Mouse (Mus musculus) megakaryocyte, embryonic 14.5 days (primary cell): ENCODE results near the gene Cpd. TPM values are rescaled to one million over a fixed set of nuclear protein-coding genes. Genes with fewer than 3 reads are reported as not detected.

Source experiments
- H3K27me3 ChIP-seq: replicated peaks from 2 replicates; pipeline ENCODE3; 2012; ENCODE audit warnings: inconsistent platforms
- H3K36me3 ChIP-seq: replicated peaks from 2 replicates; pipeline ENCODE3; 2012; ENCODE audit warnings: low read length, inconsistent platforms, mixed read lengths
- H3K4me1 ChIP-seq: 2 replicates; pipeline ENCODE4 v1.6.1; 2012; ENCODE audit warnings: inconsistent platforms
- H3K4me3 ChIP-seq: replicated peaks from 2 replicates; pipeline ENCODE3; 2012; ENCODE audit warnings: moderate library complexity, mild to moderate bottlenecking, inconsistent platforms
- H3K9me3 ChIP-seq: 2 replicates; pipeline ENCODE4 v1.6.1; 2012; ENCODE audit warnings: inconsistent platforms
- FLI1 ChIP-seq: IDR thresholded peaks from 2 replicates; pipeline ENCODE4 v1.6.1; 2012; ENCODE audit warnings: low read length, inconsistent platforms, mixed read lengths
- GATA1 ChIP-seq: IDR thresholded peaks from 3 replicates; pipeline ENCODE4 v1.6.1; 2012; ENCODE audit warnings: mixed read lengths, low read length, inconsistent platforms, borderline replicate concordance
- polyA plus RNA-seq: library from polyadenylated mRNA; stranded (reverse); fragments of >175 nt; gene quantifications from 2 replicates; pipeline ENCODE4 v1.2.3, GENCODE M21; 2012; ENCODE audit warnings: low replicate concordance; ENCODE audit not compliant: insufficient read depth

Cpd gene
- polyA plus RNA-seq, 1 experiment = 1.0 TPM

DNA sequence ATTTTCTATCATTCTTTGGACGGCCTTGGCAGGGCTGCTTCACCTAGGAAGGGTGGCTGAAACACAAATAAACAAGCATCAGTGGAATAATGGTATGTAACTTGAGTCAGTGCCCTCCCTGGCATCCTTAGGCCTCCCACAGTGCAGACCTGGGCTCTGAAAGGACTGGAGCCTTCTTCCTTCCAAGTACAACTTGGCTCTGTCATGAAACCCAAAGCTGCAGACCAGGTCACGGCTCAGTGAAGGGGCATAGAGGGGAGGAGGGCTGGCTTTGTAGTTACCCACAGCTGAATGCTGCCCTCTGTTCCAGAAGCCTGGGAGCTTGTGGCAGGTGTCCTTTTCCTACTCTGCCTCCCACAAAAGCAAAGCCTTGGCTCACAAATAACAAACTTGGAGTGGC, 2.8 kb upstream of the Cpd start:
- Histone ChIP-seq H3K4me3 (no peak overlapping the region), H3K9me3 (peaks cover 19% of the 10 kb centered on the region), H3K27me3 (peaks cover 12% of the 10 kb centered on the region), H3K36me3 (no peaks in the 10 kb centered on the region), H3K4me1 (peaks cover 22% of the 10 kb centered on the region)
- no peak for TF ChIP-seq GATA1
- no peak for TF ChIP-seq FLI1

DNA sequence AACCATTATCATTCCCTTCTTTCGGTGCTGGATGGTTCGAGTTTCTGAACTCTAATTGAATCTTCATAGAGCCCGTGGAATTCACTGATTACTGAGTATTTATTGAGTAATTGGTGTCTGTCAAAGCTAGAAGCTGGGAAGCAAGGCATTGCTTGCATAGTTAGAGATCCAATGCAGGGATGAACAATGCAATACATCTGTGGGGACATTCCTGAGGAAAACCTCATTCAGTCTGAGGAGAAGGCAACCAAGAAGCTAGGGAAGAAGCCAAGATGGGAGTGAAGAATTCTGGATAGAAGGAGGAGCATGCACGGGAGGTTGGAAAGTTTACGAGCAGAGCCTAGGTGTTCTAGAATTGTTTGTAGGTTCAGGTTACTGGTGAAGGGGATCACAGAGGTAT, 1.3 kb upstream of the Cpd start:
- Histone ChIP-seq H3K4me1 (peaks cover 26% of the 10 kb centered on the region), H3K27me3 (peaks cover 12% of the 10 kb centered on the region), H3K36me3 (no peaks in the 10 kb centered on the region), H3K4me3 (no peak overlapping the region), H3K9me3 (peaks cover 19% of the 10 kb centered on the region)
- TF ChIP-seq GATA1 (no peak), FLI1 (no peak)

DNA sequence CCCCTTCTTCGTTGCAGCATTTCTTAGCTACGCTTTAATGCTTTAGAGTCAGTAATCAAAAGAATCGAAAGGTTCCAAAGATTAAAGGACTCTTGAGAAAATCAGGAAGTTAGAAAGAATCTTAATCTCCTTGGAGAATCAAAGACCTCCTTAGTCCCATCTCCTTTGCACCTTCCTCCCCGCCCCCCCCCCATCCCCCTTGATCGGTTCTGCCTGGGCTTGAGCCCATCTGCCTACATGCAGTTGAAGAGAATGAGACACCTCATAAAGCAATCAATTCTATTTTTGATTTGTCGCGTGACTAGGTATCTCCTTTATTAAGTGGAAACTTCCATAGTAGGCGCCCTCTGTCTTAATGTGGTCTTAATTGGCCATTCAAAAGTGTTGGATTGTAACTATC, 536 bp upstream of the Cpd start:
- peaks cover 26% of the 10 kb centered on the region for H3K4me1 ChIP-seq
- H3K4me3 ChIP-seq = peak overlapping the region; percentile 98
- no peak for TF ChIP-seq GATA1
- no peak for TF ChIP-seq FLI1
- H3K9me3 ChIP-seq = peaks cover 19% of the 10 kb centered on the region
- no peaks in the 10 kb centered on the region for H3K36me3 ChIP-seq
- H3K27me3 ChIP-seq = peaks cover 12% of the 10 kb centered on the region

DNA sequence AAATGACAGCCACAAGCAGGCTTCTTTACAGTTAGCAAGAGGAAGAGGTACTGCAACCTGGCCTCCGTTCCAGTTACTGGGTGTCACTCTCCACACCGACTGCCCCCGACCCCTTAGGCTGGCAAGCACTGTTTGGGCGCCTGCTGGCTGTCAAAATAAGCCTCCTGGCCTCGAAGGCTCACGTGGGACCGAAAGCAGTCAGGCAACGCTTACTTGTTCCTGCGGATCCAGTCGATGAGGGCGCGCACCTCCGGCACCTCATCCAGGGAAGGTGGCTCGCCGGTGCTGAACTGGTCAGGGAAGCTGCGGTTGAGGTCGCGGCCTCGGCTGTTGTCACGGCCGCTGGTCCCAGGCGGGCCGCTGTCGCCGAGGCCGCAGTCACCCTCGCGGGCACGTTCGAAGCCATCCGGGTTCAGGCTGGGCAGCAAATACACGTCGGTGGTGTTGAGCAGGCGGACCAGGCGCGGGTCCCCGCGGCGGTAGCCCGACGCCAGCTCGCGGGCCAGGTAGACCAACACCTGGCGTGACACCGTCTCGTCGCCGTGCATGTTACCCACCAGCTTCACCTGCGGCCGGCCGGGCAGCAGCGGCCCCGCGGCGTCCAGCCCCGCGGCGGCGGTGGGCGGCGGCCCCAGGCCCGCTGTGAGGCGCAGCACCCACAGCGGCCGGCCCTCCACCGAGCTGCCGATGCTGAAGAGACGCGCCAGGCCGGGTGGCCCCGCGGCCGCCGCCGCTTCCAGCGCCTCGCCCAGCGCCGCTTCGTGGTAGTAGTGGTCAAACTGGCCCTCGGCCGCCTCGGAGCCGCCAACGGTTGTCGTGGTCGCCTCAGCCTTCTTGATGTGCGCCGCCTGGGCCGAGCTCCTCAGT, 574 bp downstream of the Cpd start:
- peaks cover 15% of the 10 kb centered on the region for H3K9me3 ChIP-seq
- peak overlapping the region; percentile 98 for H3K4me3 ChIP-seq
- no peak for TF ChIP-seq FLI1
- no peak for TF ChIP-seq GATA1
- H3K36me3 ChIP-seq = no peaks in the 10 kb centered on the region
- peaks cover 26% of the 10 kb centered on the region for H3K4me1 ChIP-seq
- H3K27me3 ChIP-seq = peaks cover 12% of the 10 kb centered on the region

DNA sequence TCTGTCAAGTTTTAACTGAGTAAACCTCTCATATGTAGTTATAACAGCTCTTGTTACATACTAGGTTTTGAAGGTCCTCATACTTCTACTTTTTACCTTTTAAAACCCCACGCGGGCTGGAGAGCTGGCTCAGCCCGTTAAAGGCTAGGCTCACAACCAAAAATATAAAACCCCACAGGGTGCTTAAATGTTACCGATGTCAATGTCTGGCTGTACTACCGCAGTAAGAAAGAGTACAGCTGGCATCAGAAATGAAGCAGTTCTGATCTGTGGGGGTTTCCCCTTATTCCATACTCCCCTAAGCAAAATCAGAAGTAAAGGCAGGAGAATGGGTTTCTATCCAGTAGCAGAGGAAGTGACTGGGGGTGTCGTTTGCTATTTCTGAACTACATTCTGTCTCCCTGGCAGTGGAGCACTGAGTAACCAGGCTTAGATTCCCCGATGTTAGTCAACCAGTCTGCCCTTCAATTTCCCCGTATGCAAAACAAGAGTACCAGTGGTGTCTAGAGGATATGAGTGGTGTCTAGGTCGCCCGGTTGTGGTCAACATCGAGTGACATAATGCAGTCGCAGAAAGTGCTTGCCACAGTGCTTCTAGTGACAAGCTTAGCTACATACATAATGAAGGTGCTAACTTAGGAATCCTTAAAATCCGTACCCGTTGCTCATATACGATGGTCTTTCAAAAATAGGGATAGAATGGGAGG, 1.4 kb downstream of the Cpd start:
- Histone ChIP-seq H3K4me3 (peak overlapping the region; percentile 98), H3K4me1 (peaks cover 26% of the 10 kb centered on the region), H3K36me3 (no peaks in the 10 kb centered on the region), H3K27me3 (peaks cover 12% of the 10 kb centered on the region), H3K9me3 (peaks cover 14% of the 10 kb centered on the region)
- no peak for TF ChIP-seq GATA1
- TF ChIP-seq FLI1 = no peak

DNA sequence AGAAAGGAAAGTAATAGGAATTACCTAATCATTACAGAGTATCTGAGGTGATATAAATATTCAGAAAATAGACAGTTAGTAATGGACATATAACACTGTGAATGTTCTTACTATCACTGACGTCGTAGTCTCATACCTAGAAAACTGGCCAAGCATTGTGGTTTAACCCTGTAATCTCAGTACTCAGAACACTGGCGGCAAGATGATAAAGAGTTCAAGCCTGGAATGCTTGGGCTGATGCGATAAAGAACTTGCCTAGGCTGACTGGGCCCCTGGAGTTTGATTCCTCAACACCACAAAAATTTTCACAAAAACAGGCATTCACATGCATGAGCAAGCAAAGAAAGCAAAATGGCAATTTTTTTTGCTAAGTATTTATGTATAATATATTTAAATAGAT, 8.2 kb downstream of the Cpd start:
- Histone ChIP-seq H3K9me3 (no peaks in the 10 kb centered on the region), H3K4me1 (peaks cover 15% of the 10 kb centered on the region), H3K36me3 (peaks cover 38% of the 10 kb centered on the region), H3K27me3 (no peaks in the 10 kb centered on the region), H3K4me3 (no peak overlapping the region)
- no peak for TF ChIP-seq FLI1
- TF ChIP-seq GATA1 = no peak

DNA sequence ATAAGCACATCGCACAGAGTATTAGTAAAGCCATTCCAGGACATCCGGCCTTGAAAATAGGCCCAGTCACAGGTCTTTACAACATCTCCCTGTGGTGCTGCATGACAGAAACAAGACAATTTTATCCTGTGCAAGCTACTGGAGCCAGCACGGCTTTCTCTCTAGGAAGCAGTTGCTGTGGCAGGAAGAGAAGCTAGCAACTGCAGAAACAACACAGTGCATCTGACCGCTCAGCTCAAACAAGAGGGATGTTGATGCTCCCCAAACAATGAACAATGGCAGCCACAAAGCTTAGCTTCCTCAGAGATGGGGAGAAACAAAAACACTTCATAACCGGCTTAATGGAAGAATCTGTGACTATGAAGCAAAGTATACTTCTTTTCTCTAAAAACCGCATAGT, 10.5 kb downstream of the Cpd start:
- TF ChIP-seq GATA1 (no peak), FLI1 (no peak)
- H3K4me3 ChIP-seq = no peak overlapping the region
- no peaks in the 10 kb centered on the region for H3K9me3 ChIP-seq
- no peaks in the 10 kb centered on the region for H3K27me3 ChIP-seq
- peaks cover 15% of the 10 kb centered on the region for H3K4me1 ChIP-seq
- H3K36me3 ChIP-seq = peaks cover 38% of the 10 kb centered on the region

DNA sequence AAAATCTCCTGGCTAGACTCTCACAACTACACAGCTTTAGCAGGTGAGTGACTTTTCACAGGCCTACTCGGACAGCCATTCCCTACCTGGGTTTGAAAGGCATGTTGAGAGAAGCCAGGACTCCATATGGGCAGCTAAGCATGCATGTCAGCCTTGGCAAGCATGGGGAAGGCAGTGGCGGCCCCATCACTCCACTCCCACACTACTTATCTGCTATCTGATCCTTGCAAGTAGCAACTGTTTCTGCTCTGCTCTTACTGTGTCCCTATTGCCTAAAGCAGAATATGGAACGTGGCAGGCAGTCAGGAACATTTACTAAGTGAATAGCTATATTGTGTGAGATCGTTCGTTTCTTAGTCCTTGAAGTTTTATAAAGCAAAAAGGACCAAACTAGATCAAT, 10.9 kb downstream of the Cpd start:
- Histone ChIP-seq H3K4me1 (peaks cover 15% of the 10 kb centered on the region), H3K27me3 (no peaks in the 10 kb centered on the region), H3K9me3 (no peaks in the 10 kb centered on the region), H3K36me3 (peaks cover 38% of the 10 kb centered on the region), H3K4me3 (no peak overlapping the region)
- TF ChIP-seq GATA1 (no peak), FLI1 (no peak)

DNA sequence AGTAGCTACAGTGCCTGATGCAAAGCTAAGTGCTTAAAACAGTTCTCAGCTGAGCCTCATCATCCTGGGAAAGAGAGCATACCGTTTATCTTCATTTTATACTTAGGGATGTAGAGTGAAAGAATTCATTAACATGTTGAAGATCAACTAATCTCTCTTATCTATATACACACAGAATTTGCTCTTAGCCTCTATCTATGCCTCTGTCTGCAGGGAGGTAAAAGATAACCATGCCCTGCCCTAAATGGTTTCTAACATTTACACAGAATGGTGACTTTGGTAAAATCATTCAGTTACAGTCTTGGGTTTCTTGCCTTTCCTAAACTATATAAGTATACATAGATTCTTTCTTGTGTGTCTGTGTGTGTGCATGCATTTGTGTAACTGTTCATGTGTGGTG, 12.2 kb downstream of the Cpd start:
- Histone ChIP-seq H3K9me3 (no peaks in the 10 kb centered on the region), H3K4me1 (peaks cover 15% of the 10 kb centered on the region), H3K36me3 (peaks cover 32% of the 10 kb centered on the region), H3K4me3 (no peak overlapping the region), H3K27me3 (no peaks in the 10 kb centered on the region)
- TF ChIP-seq GATA1 (no peak), FLI1 (no peak)

DNA sequence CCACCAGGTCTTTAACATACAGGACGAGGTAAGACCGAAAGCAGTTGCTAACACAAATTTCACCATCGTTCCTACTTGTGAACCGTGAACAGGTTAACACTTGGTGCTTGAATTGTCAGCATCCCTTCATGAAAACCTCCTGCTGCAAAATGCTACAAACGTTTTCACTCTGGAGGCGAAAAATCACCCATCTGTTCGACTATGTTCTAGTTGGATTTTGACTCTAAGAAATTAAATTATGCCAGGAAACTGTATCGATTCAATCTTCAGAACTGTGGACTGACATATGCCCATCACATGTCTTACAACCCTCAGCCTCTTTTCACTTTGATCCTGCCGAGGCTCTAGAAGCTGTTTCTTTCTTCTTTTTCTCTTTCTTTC, 21.9 kb downstream of the Cpd start:
- no peak for TF ChIP-seq GATA1
- no peak for TF ChIP-seq FLI1
- H3K4me3 ChIP-seq = no peak overlapping the region
- H3K27me3 ChIP-seq = no peaks in the 10 kb centered on the region
- H3K4me1 ChIP-seq = peaks cover 16% of the 10 kb centered on the region
- no peaks in the 10 kb centered on the region for H3K9me3 ChIP-seq
- peaks cover 2% of the 10 kb centered on the region for H3K36me3 ChIP-seq
